Mouse (Mus musculus): ENCODE measurements around the gene Gata2.

DNA sequence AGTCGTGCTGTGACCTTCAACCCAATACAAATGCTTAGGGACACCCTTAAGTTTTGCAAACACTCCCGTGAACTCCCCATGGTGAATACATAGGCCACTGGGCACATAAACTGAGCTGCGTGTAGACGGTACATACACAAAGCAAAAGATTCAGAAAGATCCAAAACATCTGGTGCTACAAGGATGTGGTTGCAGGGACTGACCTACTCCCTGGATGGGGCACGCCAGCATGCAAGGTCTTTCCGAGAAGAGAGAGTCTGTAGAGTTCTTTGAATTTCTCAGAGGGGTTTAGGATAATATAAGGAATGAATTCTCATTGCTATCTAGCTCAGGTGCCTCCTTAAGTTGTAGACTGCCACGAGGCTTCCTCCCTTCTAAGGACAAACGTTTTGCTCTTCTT, 935 bp upstream of the Gata2 start:
- no peak for TF ChIP-seq CTCF (IDR thresholded peaks at IDR 0.05; ENCODE audit: extremely low read depth, insufficient read length, insufficient replicate concordance, low read depth, low read length)
- no peak for TF ChIP-seq POLR2A (IDR thresholded peaks at IDR 0.05; ENCODE audit: low read depth, low read length)

All from small intestine, adult 2 months (tissue).